Mouse (Mus musculus): ENCODE measurements around the gene 1110051M20Rik. TPM values are rescaled to one million over a fixed set of nuclear protein-coding genes. Genes with fewer than 3 reads are reported as not detected.
A peak's percentile ranks its signal among the peaks of the same experiment; 100 is the strongest.

The 1110051M20Rik gene
- polyA plus RNA-seq, 1 experiment from 2014 or later, result 79.8 TPM

DNA sequence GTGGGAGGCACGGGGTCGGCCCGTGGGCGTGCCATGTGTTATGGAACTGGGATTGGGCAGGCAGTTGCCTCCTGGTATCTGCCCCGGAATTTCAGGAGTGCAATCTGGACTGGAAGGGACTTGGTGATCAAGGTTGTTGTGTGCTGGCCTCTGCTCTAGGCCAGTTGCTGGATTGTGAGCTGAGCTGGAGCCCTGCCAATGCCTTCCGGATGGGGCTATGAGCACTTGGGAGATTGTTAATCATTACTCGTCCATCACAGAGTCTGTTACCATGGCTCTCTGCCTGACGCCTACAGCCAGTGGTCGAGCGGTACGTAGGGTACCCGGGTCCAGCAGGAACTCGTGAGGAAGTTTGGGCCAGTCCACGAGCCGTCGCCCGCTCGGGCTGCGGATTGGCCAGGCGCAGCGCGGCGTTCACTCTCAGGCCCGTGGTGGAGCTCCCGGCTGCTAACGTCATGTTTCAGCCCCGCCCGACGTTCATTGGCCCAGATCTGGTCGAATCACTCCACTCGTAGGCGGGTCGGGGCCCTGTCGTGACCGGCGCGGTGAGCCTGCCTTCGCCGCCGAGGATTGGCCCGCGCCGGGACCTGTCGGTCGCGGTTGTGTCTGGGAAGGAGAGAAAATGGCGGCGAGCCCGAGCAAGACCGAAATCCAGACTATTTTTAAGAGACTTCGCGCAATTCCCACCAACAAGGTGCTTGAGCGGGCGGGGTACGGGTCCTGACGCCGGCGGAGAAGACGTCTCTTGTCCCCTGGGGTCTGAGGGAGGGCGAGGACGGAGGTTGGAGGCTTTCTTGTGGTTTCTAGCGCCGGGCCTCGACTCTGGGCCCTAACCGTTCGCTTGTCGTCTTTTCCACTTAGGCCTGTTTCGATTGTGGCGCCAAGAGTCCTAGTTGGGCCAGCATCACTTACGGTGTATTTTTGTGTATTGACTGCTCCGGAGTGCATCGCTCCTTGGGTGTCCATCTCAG lies 179.5 kb downstream of the 1110051M20Rik start, which contains the start of gene Arfgap2:
Gene Arfgap2 (plus strand): TSS at position 264 of the 971 bp plus-strand sequence.
- Histone ChIP-seq H3K9me3 (replicated peaks; ENCODE audit: control insufficient read depth, low read length) (no peaks in the 10 kb centered on the region), H3K4me3 (ENCODE audit: low read depth, low read length) (peak within 1 kb of the TSS; percentile 76), H3K36me3 (replicated peaks; ENCODE audit: control insufficient read depth, insufficient read depth, low read depth, low read length) (peaks cover 8% of the 10 kb centered on the region), H3K9ac (replicated peaks; ENCODE audit: low read length) (peak within 1 kb of the TSS; percentile 93), H3K27ac (replicated peaks; ENCODE audit: low read depth, low read length) (peak within 1 kb of the TSS; percentile 52), H3K4me2 (ENCODE audit: low read depth, low read length) (peak within 1 kb of the TSS; percentile 60), H3K27me3 (ENCODE audit: control insufficient read depth, insufficient read depth, low read length) (no peaks in the 10 kb centered on the region), H3K4me1 (ENCODE audit: control insufficient read depth, insufficient read depth, low read length) (no peaks in the 10 kb centered on the region)
- ATAC-seq (replicated peaks; ENCODE audit: insufficient number of reproducible peaks, low FRiP score, low TSS enrichment, low read depth) (peak; percentile 99), DNase-seq (ENCODE audit: low spot score) (peak; percentile 99)
- WGBS, result under 1% methylated on average over 72 of the region's 72 CpGs

DNA sequence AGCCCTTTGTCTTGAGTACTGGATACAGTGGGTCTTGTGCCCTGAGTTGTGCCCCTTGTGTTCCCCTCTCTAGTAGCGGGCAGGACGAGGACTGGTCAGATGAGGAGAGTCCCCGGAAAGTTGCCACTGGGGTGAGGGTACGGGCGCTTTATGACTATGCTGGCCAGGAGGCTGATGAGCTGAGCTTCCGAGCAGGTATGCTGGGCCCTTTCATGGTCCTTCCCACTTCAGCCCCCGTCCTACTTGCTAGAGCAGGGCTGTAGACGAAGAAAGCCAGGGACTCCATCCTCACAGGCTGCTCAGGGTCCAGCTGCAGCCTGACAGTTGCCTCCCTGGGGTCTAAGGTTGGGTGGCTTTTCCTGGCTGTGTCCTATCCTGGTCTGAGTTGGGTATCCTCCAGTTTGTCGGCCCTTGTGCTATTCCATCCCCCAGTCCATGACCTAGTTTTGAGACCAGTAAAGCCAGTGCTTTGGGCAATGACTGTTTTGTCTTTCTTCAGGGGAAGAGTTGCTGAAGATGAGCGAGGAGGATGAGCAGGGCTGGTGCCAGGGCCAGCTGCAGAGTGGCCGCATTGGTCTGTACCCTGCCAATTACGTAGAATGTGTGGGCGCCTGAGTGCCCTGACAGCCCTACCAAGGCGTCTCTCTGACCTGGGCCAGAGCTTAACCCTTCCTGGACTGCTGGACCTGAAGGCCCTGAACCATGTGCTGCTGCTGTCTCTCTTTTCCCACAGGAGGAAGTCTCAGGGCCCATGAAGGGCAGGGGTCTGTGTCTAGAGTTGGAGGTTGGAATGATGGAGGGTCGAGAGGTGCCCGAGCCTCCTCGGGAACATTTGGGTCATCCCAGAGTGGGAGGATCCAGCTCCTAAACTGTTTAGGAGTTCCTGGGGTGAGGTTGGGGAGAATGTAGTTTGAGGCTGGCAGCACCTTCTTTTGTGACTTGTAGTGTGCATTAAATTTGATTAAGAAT lies 180.5 kb downstream of the 1110051M20Rik start:
- Histone ChIP-seq H3K27me3 (ENCODE audit: control insufficient read depth, insufficient read depth, low read length) (no peaks in the 10 kb centered on the region), H3K9ac (replicated peaks; ENCODE audit: low read length) (peak overlapping the region; percentile 64), H3K4me3 (ENCODE audit: low read depth, low read length) (peak overlapping the region; percentile 76), H3K36me3 (replicated peaks; ENCODE audit: control insufficient read depth, insufficient read depth, low read depth, low read length) (peaks cover 5% of the 10 kb centered on the region; the same call in 1 of the 2 replicates), H3K9me3 (replicated peaks; ENCODE audit: control insufficient read depth, low read length) (no peaks in the 10 kb centered on the region), H3K27ac (replicated peaks; ENCODE audit: low read depth, low read length) (0 out of 2 replicates have a peak overlapping the region, but pooled peaks have one; percentile 47), H3K4me2 (ENCODE audit: low read depth, low read length) (peak overlapping the region; percentile 60; the same call in 1 of the 2 replicates), H3K4me1 (ENCODE audit: control insufficient read depth, insufficient read depth, low read length) (no peaks in the 10 kb centered on the region)
- ATAC-seq (replicated peaks; ENCODE audit: insufficient number of reproducible peaks, low FRiP score, low TSS enrichment, low read depth), result 0 out of 2 replicates have a peak, but pooled peaks have one; percentile 5
- 87% methylated on average over 17 of the region's 17 CpGs for WGBS
- no peak for DNase-seq (ENCODE audit: low spot score)

DNA sequence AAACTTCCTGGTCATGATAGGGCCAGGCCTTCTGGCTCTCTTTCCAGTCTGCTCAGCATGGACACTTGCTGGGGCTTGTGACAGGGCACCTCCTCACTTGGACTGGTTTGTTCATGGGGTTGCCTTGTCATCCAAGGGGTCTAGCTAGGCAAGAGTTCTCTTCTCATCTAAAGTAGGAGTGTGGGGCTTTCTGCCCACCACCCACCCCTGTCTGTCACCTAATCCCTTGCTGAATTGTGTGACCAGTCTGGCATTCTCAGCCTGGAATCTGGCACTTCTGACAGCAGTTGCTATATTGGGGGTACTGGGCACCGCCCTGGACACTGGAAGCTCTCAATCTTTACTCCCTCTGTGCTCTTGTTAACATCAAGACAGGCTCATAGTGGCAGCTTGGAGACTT lies 185.0 kb downstream of the 1110051M20Rik start:
- WGBS, result 100% methylated on average over 1 of the region's 1 CpGs
- H3K9me3 ChIP-seq (replicated peaks; ENCODE audit: control insufficient read depth, low read length), result no peaks in the 10 kb centered on the region

DNA sequence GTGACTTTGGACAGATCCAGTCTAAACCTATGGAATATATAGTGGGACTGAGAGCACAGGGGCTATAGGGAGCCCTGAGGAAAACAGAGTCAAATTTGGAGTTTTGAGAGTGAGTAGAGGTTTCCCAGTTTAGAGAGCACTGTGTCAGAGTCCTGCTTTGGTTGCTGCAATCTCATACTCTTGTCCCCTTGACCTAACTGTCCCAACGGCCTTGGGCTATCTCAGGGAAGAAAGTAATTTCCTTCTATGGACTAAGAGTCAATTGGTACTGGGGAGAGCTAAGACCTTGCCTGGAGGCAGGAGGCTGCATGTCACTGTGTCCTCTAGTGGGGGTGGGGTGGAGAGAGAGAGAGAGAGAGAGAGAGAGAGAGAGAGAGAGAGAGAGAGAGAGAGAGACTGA lies 185.7 kb downstream of the 1110051M20Rik start:
- Histone ChIP-seq H3K27me3 (ENCODE audit: control insufficient read depth, insufficient read depth, low read length) (no peaks in the 10 kb centered on the region; the same call in 1 of the 2 replicates), H3K4me3 (ENCODE audit: low read depth, low read length) (no peak overlapping the region), H3K4me2 (ENCODE audit: low read depth, low read length) (no peak overlapping the region), H3K9ac (replicated peaks; ENCODE audit: low read length) (no peak overlapping the region), H3K9me3 (replicated peaks; ENCODE audit: control insufficient read depth, low read length) (no peaks in the 10 kb centered on the region), H3K27ac (replicated peaks; ENCODE audit: low read depth, low read length) (no peak overlapping the region), H3K4me1 (ENCODE audit: control insufficient read depth, insufficient read depth, low read length) (peaks cover 6% of the 10 kb centered on the region), H3K36me3 (replicated peaks; ENCODE audit: control insufficient read depth, insufficient read depth, low read depth, low read length) (no peaks in the 10 kb centered on the region)
- ATAC-seq (replicated peaks; ENCODE audit: insufficient number of reproducible peaks, low FRiP score, low TSS enrichment, low read depth) (no peak), DNase-seq (ENCODE audit: low spot score) (no peak)
- WGBS, result 36% methylated on average over 1 of the region's 1 CpGs

More for the DNA sequence above, 185.0 kb downstream of the 1110051M20Rik start:
- no peak for DNase-seq (ENCODE audit: low spot score)
- Histone ChIP-seq H3K27me3 (ENCODE audit: control insufficient read depth, insufficient read depth, low read length) (no peaks in the 10 kb centered on the region; the same call in 1 of the 2 replicates), H3K4me3 (ENCODE audit: low read depth, low read length) (no peak overlapping the region), H3K9ac (replicated peaks; ENCODE audit: low read length) (no peak overlapping the region), H3K36me3 (replicated peaks; ENCODE audit: control insufficient read depth, insufficient read depth, low read depth, low read length) (no peaks in the 10 kb centered on the region), H3K4me2 (ENCODE audit: low read depth, low read length) (no peak overlapping the region), H3K4me1 (ENCODE audit: control insufficient read depth, insufficient read depth, low read length) (peaks cover 6% of the 10 kb centered on the region), H3K27ac (replicated peaks; ENCODE audit: low read depth, low read length) (no peak overlapping the region)
- no peak for ATAC-seq (replicated peaks; ENCODE audit: insufficient number of reproducible peaks, low FRiP score, low TSS enrichment, low read depth)

DNA sequence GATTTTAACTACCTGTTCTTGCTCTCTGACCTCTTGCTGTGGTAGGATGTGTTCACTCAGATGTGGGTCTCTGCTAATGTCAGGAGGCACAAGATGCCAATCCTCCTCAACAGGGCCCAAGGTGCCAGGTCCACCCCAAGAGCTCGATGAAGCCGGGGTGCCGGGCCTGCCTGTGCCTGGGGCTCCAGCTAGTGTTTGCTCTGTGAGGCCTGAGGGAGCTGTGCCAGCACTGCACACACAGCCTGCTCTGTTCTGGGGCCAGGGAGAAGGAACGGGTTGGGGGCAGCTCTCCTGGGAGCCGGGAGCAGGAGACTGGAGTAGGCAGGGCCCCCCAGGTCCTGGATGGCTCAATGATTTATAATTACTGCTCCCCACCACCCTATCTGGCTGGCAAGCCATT lies 186.4 kb downstream of the 1110051M20Rik start:
- Histone ChIP-seq H3K36me3 (replicated peaks; ENCODE audit: control insufficient read depth, insufficient read depth, low read depth, low read length) (no peaks in the 10 kb centered on the region), H3K9me3 (replicated peaks; ENCODE audit: control insufficient read depth, low read length) (no peaks in the 10 kb centered on the region), H3K9ac (replicated peaks; ENCODE audit: low read length) (peak overlapping the region; percentile 71), H3K4me2 (ENCODE audit: low read depth, low read length) (peak overlapping the region; percentile 90), H3K27ac (replicated peaks; ENCODE audit: low read depth, low read length) (no peak overlapping the region), H3K4me1 (ENCODE audit: control insufficient read depth, insufficient read depth, low read length) (peaks cover 6% of the 10 kb centered on the region), H3K4me3 (ENCODE audit: low read depth, low read length) (peak overlapping the region; percentile 65; the same call in 1 of the 2 replicates), H3K27me3 (ENCODE audit: control insufficient read depth, insufficient read depth, low read length) (no peaks in the 10 kb centered on the region; the same call in 1 of the 2 replicates)
- ATAC-seq (replicated peaks; ENCODE audit: insufficient number of reproducible peaks, low FRiP score, low TSS enrichment, low read depth) (0 out of 2 replicates have a peak, but pooled peaks have one; percentile 3), DNase-seq (ENCODE audit: low spot score) (no peak)
- WGBS, result 69% methylated on average over 5 of the region's 5 CpGs

DNA sequence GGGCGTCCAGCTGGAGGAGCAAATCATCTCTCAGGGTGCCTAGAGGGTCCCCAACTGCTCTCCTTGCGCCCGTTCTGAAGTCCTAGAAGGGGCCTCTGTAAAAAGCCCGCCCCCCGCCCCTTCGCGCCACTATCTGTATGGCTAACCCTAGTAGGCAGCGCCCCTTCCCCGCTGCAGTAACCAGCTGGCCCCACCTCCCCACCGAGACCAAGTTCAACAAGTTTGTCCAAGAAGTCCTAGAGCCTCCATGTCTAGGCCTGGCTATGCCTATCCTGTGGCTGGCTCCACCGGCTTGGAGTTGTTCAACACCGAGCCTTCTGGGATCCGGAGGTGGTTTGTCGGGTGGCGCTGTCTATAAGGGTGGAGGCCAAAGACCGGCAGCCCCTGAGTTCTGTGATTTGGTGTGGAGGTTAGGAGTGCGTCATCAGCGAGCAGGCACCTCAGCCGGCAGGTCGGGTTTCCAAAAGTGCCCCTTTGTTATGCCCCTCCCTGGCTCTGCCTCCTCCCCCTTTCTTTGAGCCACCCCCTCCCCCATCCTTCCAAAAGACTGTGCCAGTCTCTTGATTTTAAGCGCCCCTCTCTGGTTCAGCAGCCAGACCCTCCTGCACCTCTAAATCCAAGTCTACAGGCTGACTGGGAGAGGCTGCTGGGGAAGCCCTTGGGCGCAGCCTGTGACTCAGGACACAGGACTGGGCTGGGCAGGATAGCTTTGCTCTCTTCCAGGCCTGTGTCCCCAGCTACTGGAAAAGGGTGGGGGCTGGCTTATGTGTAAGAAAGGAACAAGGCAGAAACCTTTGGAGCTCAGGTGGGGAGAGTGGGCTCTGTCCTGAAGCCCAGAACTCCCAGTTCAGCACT lies 187.2 kb downstream of the 1110051M20Rik start:
- peak; percentile 79 for ATAC-seq (replicated peaks; ENCODE audit: insufficient number of reproducible peaks, low FRiP score, low TSS enrichment, low read depth)
- Histone ChIP-seq H3K9ac (replicated peaks; ENCODE audit: low read length) (peak overlapping the region; percentile 71), H3K4me3 (ENCODE audit: low read depth, low read length) (peak overlapping the region; percentile 65), H3K4me1 (ENCODE audit: control insufficient read depth, insufficient read depth, low read length) (peaks cover 6% of the 10 kb centered on the region), H3K4me2 (ENCODE audit: low read depth, low read length) (peak overlapping the region; percentile 90), H3K9me3 (replicated peaks; ENCODE audit: control insufficient read depth, low read length) (no peaks in the 10 kb centered on the region), H3K36me3 (replicated peaks; ENCODE audit: control insufficient read depth, insufficient read depth, low read depth, low read length) (no peaks in the 10 kb centered on the region), H3K27me3 (ENCODE audit: control insufficient read depth, insufficient read depth, low read length) (no peaks in the 10 kb centered on the region; the same call in 1 of the 2 replicates), H3K27ac (replicated peaks; ENCODE audit: low read depth, low read length) (peak overlapping the region; percentile 21; the same call in 1 of the 2 replicates)
- peak; percentile 76 for DNase-seq (ENCODE audit: low spot score)
- 1% methylated on average over 22 of the region's 22 CpGs for WGBS
